Mouse (Mus musculus) spleen, adult 12 weeks (tissue): ENCODE data around the gene Add3.

ENCODE experiments used
- DNase-seq: peaks from one replicate; pipeline ENCODE4 v3.0.0; 2022; ENCODE audit warnings: low spot score

Add3 gene

GRCm38 (mm10) chr19:53140044-53140803, at the start of gene Add3:
TSS of gene Add3 (plus strand) at chr19:53140443.
- no peak for DNase-seq

- no peak for DNase-seq
Measured at GRCm38 (mm10) chr19:53090677-53091076, 49.6 kb upstream of the Add3 start.

DNA sequence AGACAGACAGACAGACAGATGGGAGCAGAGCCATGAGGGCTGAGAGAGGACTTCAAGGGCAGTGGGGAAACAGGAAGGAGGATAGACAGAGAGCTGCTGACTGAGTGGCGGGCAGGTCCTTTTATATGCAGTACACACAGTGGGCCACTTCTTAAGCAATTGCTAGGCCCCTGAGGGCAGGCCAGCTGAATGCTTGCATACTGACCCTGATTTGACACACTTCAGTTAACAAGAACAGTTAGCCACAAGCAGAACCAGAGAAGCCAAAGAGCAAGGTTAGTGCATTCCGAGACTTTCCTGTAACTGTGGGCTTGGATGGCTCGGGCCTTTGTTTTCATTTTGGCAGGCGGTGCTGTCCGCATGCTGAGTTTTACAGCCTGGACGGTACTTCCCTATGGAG, 48.0 kb upstream of the Add3 start:
- no peak for DNase-seq

- no peak for DNase-seq
Measured at GRCm38 (mm10) chr19:53093294-53093693, 46.9 kb upstream of the Add3 start.

- no peak for DNase-seq
Measured at GRCm38 (mm10) chr19:53094684-53095083, 45.6 kb upstream of the Add3 start.

GRCm38 (mm10) chr19:53101374-53102300, 38.6 kb upstream of the Add3 start:
- DNase-seq = no peak

DNA sequence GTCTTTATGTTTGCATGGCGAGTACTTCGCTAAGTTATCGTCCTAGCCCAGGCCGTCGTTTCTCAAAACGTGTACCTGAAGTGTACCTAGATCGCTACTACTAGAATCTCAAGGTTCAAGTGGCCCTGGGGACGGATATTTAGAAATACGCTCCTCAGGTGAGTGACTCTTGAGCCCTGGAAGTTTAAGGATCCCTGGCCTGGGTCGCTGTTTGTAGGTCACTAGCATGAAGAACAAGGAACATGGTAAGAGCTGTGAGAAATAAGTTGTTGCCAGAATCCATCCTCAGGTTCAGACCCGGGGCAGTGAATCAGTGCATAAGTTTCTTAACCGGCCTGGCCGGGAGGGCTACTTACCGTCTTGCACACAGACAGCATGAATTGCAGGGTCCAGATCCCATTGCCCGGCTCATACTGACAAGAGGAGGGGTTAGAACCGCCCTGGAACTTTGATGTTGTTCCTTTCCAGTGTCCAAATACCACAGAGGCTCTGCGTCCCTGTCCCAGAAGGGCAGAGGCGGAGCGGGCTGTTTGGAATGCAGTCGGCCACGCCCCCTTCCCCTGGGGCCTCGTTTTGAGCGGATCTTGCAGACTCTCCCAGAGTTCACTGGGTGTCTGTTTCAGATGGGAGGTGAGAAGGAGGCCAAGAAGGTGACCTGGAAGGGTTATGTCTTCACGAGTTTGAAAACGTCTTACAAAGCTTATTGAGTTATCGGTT, 34.7 kb upstream of the Add3 start:
- DNase-seq = no peak

DNA sequence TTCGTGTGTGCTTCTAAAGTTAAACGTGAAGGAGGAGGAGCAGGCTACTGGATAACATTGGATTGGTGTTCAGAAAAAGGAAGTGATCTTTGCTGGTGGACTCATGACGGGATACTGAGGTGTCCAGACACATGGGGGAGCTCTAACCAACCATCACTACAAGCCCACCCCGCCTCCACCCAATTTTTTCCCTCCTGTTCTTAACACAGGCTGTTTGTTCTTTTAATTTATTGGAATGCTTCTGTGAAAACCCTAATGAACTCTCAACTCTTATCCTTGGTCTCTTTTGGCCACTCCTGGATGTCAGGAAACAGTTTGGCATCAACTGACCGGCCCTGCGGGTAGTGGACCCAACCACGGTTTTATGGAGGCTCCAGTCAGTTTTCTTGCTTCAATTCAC, 33.3 kb upstream of the Add3 start:
- no peak for DNase-seq

- no peak for DNase-seq
Measured at GRCm38 (mm10) chr19:53107361-53108247, 32.6 kb upstream of the Add3 start.

GRCm38 (mm10) chr19:53111996-53112590, 28.1 kb upstream of the Add3 start:
- no peak for DNase-seq

DNA sequence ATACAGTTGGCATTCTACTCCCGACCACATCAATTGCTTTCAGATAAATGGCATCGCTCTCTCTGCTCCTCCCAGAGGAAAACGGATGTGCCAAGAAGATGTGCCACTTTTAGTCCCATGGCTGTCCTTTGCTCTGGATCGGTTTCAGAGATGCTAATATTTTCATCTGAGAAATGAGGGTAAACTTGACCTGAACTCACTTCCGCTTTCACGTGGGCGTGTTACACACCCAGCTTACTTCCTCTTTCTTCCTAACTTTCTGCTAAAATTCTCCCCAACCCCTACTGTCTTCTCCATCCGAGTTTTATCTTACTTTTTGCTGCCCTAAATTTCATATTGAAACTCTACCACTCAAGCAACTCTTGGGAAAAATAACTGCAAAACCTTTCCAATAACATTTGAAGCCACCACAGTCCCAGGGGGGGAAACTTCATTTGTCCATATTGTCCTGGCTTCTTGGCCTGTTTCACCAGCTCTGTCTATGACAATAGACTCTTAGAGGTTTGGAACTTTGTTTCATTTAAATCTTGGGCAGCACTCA, 20.9 kb upstream of the Add3 start:
- DNase-seq = no peak

GRCm38 (mm10) chr19:53120483-53120882, 19.8 kb upstream of the Add3 start:
- no peak for DNase-seq

DNA sequence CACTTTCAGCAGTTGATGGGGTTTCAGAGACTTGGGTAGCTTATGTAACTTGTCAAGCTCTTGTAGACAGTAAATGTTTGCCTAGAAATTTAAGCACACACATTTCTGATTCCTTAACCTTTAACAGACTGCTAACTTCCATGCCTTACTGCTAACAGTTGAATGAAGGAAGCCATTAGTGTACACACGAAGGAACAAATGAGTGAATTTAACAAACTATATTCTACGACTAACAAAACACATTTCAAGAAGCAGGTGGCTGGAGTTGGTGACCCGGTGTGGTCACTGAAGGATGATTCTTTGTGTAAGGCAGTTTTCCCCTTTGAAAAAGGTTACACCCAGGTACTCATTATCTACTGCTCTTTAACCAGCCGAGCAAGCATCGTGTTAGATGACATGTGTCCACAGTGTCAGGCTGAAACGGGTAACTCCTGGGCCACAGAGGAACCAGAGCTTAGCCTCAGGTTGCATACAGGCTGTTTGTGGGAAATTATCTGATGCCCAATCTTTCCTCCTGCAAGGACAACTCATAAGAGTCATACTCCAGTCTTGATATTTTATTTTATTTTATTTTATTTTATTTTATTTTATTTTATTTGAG, 17.5 kb upstream of the Add3 start:
- no peak for DNase-seq

DNA sequence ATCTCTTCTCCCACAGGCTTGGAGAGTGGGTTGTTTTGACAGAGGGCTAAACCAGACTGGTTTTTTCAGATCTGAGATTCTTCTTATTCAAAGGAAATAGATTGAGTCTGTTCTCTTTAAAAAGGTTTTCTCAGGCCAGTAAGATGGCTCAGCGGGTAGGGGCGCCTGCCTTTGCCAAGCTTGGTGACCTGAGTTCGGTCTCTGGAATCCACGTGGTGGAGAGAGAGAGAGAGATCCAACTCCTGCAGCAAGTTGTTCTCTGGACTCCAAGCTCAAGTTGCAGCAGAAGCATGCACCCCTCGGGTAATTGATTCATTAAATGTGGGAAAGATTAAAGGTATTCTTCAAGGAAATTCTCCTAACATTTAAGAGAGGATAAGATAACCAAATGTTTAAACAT, 16.9 kb upstream of the Add3 start:
- no peak for DNase-seq

DNA sequence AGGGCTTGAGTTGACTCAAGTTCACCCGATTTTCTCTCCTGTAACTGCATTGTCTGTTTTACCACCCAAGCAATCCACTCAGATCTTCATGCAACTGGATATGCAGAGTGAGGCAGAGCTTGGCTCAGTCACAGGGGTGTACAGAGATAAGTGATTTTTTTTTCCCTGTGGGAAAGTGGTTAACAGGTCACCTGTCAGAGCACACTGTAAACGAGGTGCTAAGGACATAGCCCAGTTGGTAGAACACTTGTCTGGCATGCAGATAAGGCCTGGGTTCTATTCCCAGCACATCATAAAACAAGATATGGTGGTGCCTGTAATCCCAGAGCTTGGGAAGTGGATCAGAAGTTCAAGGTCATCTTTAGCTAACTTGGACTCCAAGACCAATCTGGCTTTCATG, 14.6 kb upstream of the Add3 start:
- no peak for DNase-seq

DNA sequence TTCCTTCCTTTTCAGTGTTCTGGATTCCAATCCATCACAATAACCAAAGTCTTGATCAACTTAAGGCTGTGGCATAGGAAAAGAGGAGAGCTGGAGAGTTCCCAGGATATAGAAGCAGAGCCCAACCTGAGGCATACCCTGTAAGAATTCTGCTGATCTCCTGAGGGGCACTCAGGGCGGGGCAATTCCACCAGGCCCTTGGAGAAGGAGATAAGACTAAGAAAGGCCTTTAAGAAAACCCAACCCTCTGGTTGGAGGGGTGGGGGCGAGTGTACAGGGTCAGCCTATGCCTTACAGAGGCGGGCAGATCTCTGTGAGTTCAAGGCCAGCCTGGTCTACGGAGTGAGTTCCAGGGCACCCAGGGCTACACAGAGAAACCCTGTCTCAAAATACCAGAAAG, 13.7 kb upstream of the Add3 start:
- DNase-seq = no peak

GRCm38 (mm10) chr19:53127320-53128291, 12.6 kb upstream of the Add3 start:
- DNase-seq = no peak

DNA sequence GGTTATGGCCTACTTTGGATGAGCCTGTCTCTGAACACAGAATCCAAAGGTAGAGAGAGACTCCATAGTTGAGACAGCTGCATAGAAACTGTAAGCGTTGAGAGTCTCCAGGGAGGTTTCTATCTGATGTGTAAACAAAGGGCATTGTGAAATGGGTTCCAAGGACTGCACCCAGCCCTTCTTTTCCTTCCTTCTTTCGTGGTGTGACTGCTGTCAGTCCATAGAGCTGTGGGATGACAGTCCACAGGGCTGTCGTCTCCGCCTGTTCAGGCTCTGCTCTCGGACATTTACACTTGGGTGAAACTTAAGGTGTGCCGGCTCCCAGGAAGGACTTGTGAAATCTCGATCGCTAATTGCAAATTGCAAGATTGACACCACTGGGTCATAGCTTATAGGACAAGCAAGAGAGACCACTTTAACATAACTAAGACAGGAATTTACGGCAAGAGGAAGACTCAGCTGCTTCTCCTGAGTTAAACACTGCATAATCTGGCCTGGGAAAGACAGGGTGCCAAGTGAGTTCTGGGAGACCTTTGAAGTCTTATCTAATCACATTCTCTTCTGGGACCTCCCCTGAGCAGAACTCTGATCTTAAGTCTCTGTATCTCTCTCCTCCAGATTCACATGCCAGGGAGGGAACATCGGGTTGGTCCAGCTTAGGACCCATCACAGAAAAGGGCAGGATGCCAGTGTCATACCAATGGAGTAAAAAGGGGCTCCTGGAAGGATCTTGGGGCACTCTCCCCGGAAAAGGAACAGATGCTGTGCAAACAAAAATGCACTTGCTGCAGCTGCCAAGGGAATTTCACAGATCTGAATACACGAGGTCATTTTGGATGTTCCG, 11.5 kb upstream of the Add3 start:
- DNase-seq = no peak
